Comparison of ENCODE assay signal across 19 mouse cellular contexts in genomic region chr4:132365450-132366060, GRCm38 (mm10). TPM values are rescaled to one million over a fixed set of nuclear protein-coding genes. Genes with fewer than 3 reads are reported as not detected.
DNase-seq lines count a peak whose midpoint lies in the region; ATAC-seq and TF ChIP-seq lines count a peak whose summit lies in the region.
"Had no signal": no experiment of that assay in that cellular context is flagged by ENCODE, and none has a peak within 500 bp of the region (broad histone marks: within the 10 kb centered on the region; RNA-seq: fewer than 3 reads in every experiment).

No protein-coding gene starts in this region.

- DNase-seq in heart, adult 11 months, result peak; percentile 84
- DNase-seq in heart, adult 2 months, result no peak
- DNase-seq in lung, adult 18-20 months, result peak; percentile 39 to 69
- no peak for DNase-seq in lung, adult 2 months
- DNase-seq in Muller cell, postnatal 12 days (ENCODE audit: inconsistent ontology term), result no peak
- DNase-seq in gastrocnemius, adult 18-20 months (ENCODE audit: low spot score), result no peak
- DNase-seq: adrenal gland, adult 8-10 months; cerebellum, adult 11-12 months; gastrocnemius, postnatal 25 days; heart, postnatal 14 days; kidney, adult 11 months; thymus, postnatal 4 days had no signal

- H3K27ac ChIP-seq in heart, adult 2 months, result no peak overlapping the region
- peak overlapping the region; percentile 87 for H3K27ac ChIP-seq in lung, embryonic 16.5 days (ENCODE audit: low read length)
- H3K27ac ChIP-seq in olfactory bulb, adult 2 months (ENCODE audit: insufficient read depth, low read depth, low read length), result peak overlapping the region; percentile 50; the same call in 1 of the 2 replicates
- H3K27ac ChIP-seq: hindbrain, embryonic 15.5 days; limb, embryonic 13.5 days; liver, embryonic 14.5 days had no signal

- WGBS in heart, adult 2 months, result 79% methylated on average over 13 of the region's 13 CpGs
- 71% methylated on average over 13 of the region's 13 CpGs for WGBS in lung, adult 2 months
- WGBS in lung, embryonic 16.5 days, result 52% methylated on average over 13 of the region's 13 CpGs
- 48% methylated on average over 13 of the region's 13 CpGs for WGBS in olfactory bulb, adult 2 months

- no peaks in the 10 kb centered on the region for H3K27me3 ChIP-seq in heart, adult 2 months (ENCODE audit: control insufficient read depth, insufficient read depth, low read length)
- H3K27me3 ChIP-seq in lung, embryonic 16.5 days (ENCODE audit: control insufficient read depth, insufficient read depth, low read depth, low read length), result no peaks in the 10 kb centered on the region
- H3K27me3 ChIP-seq: hindbrain, embryonic 15.5 days; limb, embryonic 13.5 days; megakaryocyte, embryonic 14.5 days had no signal

- H3K4me3 ChIP-seq in heart, adult 2 months, result no peak overlapping the region
- H3K4me3 ChIP-seq in lung, adult 2 months (replicated peaks; ENCODE audit: extremely low read depth, low read depth, low read length), result no peak overlapping the region
- H3K4me3 ChIP-seq in lung, embryonic 16.5 days (ENCODE audit: low read length), result no peak overlapping the region
- no peak overlapping the region for H3K4me3 ChIP-seq in olfactory bulb, adult 2 months (ENCODE audit: insufficient read depth, low read depth, low read length)
- H3K4me3 ChIP-seq: hindbrain, embryonic 15.5 days; limb, embryonic 13.5 days; megakaryocyte, embryonic 14.5 days had no signal

- H3K9me3 ChIP-seq in lung, embryonic 16.5 days (ENCODE audit: control insufficient read depth, low read length), result no peaks in the 10 kb centered on the region
- H3K9me3 ChIP-seq: hindbrain, embryonic 15.5 days; limb, embryonic 13.5 days; megakaryocyte, embryonic 14.5 days had no signal

- ATAC-seq in lung, embryonic 16.5 days (ENCODE audit: low read depth), result peak; percentile 95

- H3K4me2 ChIP-seq in lung, embryonic 16.5 days (ENCODE audit: low read depth, low read length), result no peak overlapping the region
- H3K4me2 ChIP-seq: heart, embryonic 11.5 days; hindbrain, embryonic 15.5 days; limb, embryonic 13.5 days had no signal

- TF ChIP-seq CTCF in heart, adult 2 months (IDR thresholded peaks at IDR 0.05), result no peak
- no peak for TF ChIP-seq CTCF in lung, adult 2 months (IDR thresholded peaks at IDR 0.05; ENCODE audit: insufficient read depth, low read length)
- no peak for TF ChIP-seq CTCF in olfactory bulb, adult 2 months (IDR thresholded peaks at IDR 0.05; ENCODE audit: insufficient read depth, low read depth, low read length)

- H3K36me3 ChIP-seq in heart, adult 2 months (ENCODE audit: control insufficient read depth, insufficient read depth, low read length), result no peaks in the 10 kb centered on the region; the same call in 1 of the 2 replicates
- peaks cover 44% of the 10 kb centered on the region for H3K36me3 ChIP-seq in lung, embryonic 16.5 days (ENCODE audit: control insufficient read depth, insufficient read depth, low read length)

- intact Hi-C loops in heart, adult 2 months (cut with DNase I), result no loop called here

- no peaks in the 10 kb centered on the region for H3K4me1 ChIP-seq in heart, adult 2 months (ENCODE audit: control insufficient read depth, insufficient read depth, low read length)
- H3K4me1 ChIP-seq in lung, adult 2 months (ENCODE audit: control insufficient read depth, insufficient read depth, low read length), result no peaks in the 10 kb centered on the region
- H3K4me1 ChIP-seq in lung, embryonic 16.5 days (replicated peaks; ENCODE audit: control insufficient read depth, insufficient read depth, low read length), result peaks cover 4% of the 10 kb centered on the region; the same call in 1 of the 2 replicates
- no peaks in the 10 kb centered on the region for H3K4me1 ChIP-seq in olfactory bulb, adult 2 months (ENCODE audit: control insufficient read depth, insufficient read depth, low read length)
- H3K4me1 ChIP-seq: hindbrain, embryonic 15.5 days; limb, embryonic 13.5 days had no signal

- no peak for TF ChIP-seq EP300 in heart, adult 2 months (IDR thresholded peaks at IDR 0.05; ENCODE audit: insufficient read depth, low read depth, low read length)

- no peak for TF ChIP-seq POLR2A in heart, adult 2 months (IDR thresholded peaks at IDR 0.05; ENCODE audit: insufficient read depth, low read depth, low read length)
- no peak for TF ChIP-seq POLR2A in lung, adult 2 months (IDR thresholded peaks at IDR 0.05; ENCODE audit: borderline replicate concordance, extremely low read depth, low read depth, low read length)
- TF ChIP-seq POLR2A in olfactory bulb, adult 2 months (IDR thresholded peaks at IDR 0.05; ENCODE audit: insufficient read depth, low read depth, low read length), result no peak

- H3K79me2 ChIP-seq in heart, adult 2 months (replicated peaks; ENCODE audit: control insufficient read depth, insufficient read depth, low read length), result no peaks in the 10 kb centered on the region

- H3K9ac ChIP-seq in heart, adult 2 months (ENCODE audit: low read depth, low read length), result no peak overlapping the region
- H3K9ac ChIP-seq in lung, embryonic 16.5 days (ENCODE audit: low read length), result no peak overlapping the region
- H3K9ac ChIP-seq: hindbrain, embryonic 15.5 days; liver, embryonic 14.5 days had no signal

RNA-seq across cellular contexts. Expression of gene Rcc1, which starts 12.2 kb away (rescaled TPM):
- 1 to 10 TPM; 6.6 to 7.5 TPM for total RNA-seq in heart, adult 2 months (2021)
- polyA plus RNA-seq in heart, adult 2 months (2012; rRNA removed), result 5.1 and 5.2 TPM in 2 replicates
- polyA plus RNA-seq in lung, adult 2 months (2012; rRNA removed), result 3.9 and 5.3 TPM in 2 replicates
- 73.0 and 73.9 TPM in 2 replicates for polyA plus RNA-seq in lung, embryonic 16.5 days (2015; fragmentation: Nextera tagmentation; extraction: Ambion mirVana)
- not detected in 2 replicates for polyA plus RNA-seq in olfactory bulb, adult 2 months (2012; ENCODE audit: insufficient read depth, insufficient read length, low replicate concordance, missing spikeins)
- 1 to 10 TPM; 5.6 to 7.7 TPM for total RNA-seq in gastrocnemius, adult 18-20 months (2021)

RNA-seq across cellular contexts. Expression of gene Trnau1ap, which starts 36.2 kb away (rescaled TPM):
- total RNA-seq in heart, adult 2 months (2021), result 10 to 100 TPM; 21.3 to 24.6 TPM
- 14.8 and 14.9 TPM in 2 replicates for polyA plus RNA-seq in heart, adult 2 months (2012; rRNA removed)
- 16.4 and 17.8 TPM in 2 replicates for polyA plus RNA-seq in lung, adult 2 months (2012; rRNA removed)
- 67.0 TPM in 2 replicates for polyA plus RNA-seq in lung, embryonic 16.5 days (2015; fragmentation: Nextera tagmentation; extraction: Ambion mirVana)
- polyA plus RNA-seq in olfactory bulb, adult 2 months (2012; ENCODE audit: insufficient read depth, insufficient read length, low replicate concordance, missing spikeins), result not detected in 2 replicates
- 10 to 100 TPM in 1 of 2 experiments, 1 to 10 TPM in 1; 9.9 to 11.4 TPM for total RNA-seq in gastrocnemius, adult 18-20 months (2021)

RNA-seq across cellular contexts. Expression of gene Phactr4, which starts 56.7 kb away (rescaled TPM):
- total RNA-seq in heart, adult 2 months (2021), result 10 to 100 TPM; 22.3 to 22.4 TPM
- 8.7 and 10.1 TPM in 2 replicates for polyA plus RNA-seq in heart, adult 2 months (2012; rRNA removed)
- polyA plus RNA-seq in lung, adult 2 months (2012; rRNA removed), result 11.3 and 13.4 TPM in 2 replicates
- polyA plus RNA-seq in lung, embryonic 16.5 days (2015; fragmentation: Nextera tagmentation; extraction: Ambion mirVana), result 20.1 and 20.8 TPM in 2 replicates
- polyA plus RNA-seq in olfactory bulb, adult 2 months (2012; ENCODE audit: insufficient read depth, insufficient read length, low replicate concordance, missing spikeins), result not detected in 2 replicates
- total RNA-seq in gastrocnemius, adult 18-20 months (2021), result 10 to 100 TPM; 12.8 to 13.7 TPM

Comparison
In these comparisons a context has a peak if more than half of its experiments do, and no peak if none do; other contexts are left out.
1. DNase-seq: peak in heart, adult 11 months (single experiment) and lung, adult 18-20 months (2 of 2); none in heart, adult 2 months (0 of 2), lung, adult 2 months (single experiment), Muller cell, postnatal 12 days (single experiment) and gastrocnemius, adult 18-20 months (single experiment).
2. RNA of gene Trnau1ap, which starts 36.2 kb away (polyA plus RNA-seq): 67.0 TPM in lung, embryonic 16.5 days, 16.4 to 17.8 TPM in lung, adult 2 months and 14.8 to 14.9 TPM in heart, adult 2 months; not detected in olfactory bulb, adult 2 months; every median in the first group is over 10 times any median in the second.